Mouse (Mus musculus) adrenal gland, postnatal 10 days (tissue): ENCODE results near the gene Serpinh1. TPM values are rescaled to one million over a fixed set of nuclear protein-coding genes. Genes with fewer than 3 reads are reported as not detected.

Experiments used
- DNase-seq: peaks from one replicate; pipeline ENCODE4 v3.0.0; 2021; ENCODE audit warnings: mixed read lengths
- long read RNA-seq, 2 experiments: library from polyadenylated mRNA; stranded (forward); transcript quantifications; one replicate each; pipeline ENCODE4 v2.0.0; 2021
- total RNA-seq, 2 experiments: library from RNA; stranded (reverse); gene quantifications; 2 replicates each; pipeline ENCODE4 v1.2.3; 2021

Serpinh1 gene
- total RNA-seq = 100 to 1,000 TPM; 331 to 363 TPM
- long read RNA-seq, experiment 1, transcript Serpinh1-202 (5 exons, 2,274 nt) = minor isoform, 7 of 801 reads
- long read RNA-seq, experiment 1, transcript Serpinh1-201 (5 exons, 2,215 nt) = major isoform, 633 of 801 reads
- long read RNA-seq, experiment 1, transcript Serpinh1-203 (6 exons, 2,128 nt) = minor isoform, 16 of 801 reads
- long read RNA-seq, experiment 1, partial matches to known transcripts = 42 of 801 reads
- long read RNA-seq, experiment 1, other reads (novel, unspliced or antisense) = 101 of 801 reads
- long read RNA-seq, experiment 2, transcript Serpinh1-203 (6 exons, 2,128 nt) = minor isoform, 13 of 398 reads
- long read RNA-seq, experiment 2, transcript Serpinh1-201 (5 exons, 2,215 nt) = major isoform, 277 of 398 reads
- long read RNA-seq, experiment 2, transcript Serpinh1-202 (5 exons, 2,274 nt) = minor isoform, 5 of 398 reads
- long read RNA-seq, experiment 2, partial matches to known transcripts = 83 of 398 reads
- long read RNA-seq, experiment 2, other reads (novel, unspliced or antisense) = 19 of 398 reads

- peak; percentile 92 for DNase-seq
Measured at GRCm38 (mm10) chr7:99352526-99353400, at the start of gene Serpinh1. TSS of gene Serpinh1 (minus strand) at chr7:99353239.

GRCm38 (mm10) chr7:99402477-99402876 is 49.4 kb upstream of the Serpinh1 start:
- DNase-seq = no peak

- DNase-seq = no peak
Measured at GRCm38 (mm10) chr7:99401373-99401772, 48.3 kb upstream of the Serpinh1 start.

- DNase-seq = no peak
Measured at GRCm38 (mm10) chr7:99396994-99397659, 44.1 kb upstream of the Serpinh1 start.

- no peak for DNase-seq
Measured at GRCm38 (mm10) chr7:99395908-99396616, 43.0 kb upstream of the Serpinh1 start.

- DNase-seq = no peak
Measured at GRCm38 (mm10) chr7:99395385-99395784, 42.3 kb upstream of the Serpinh1 start.

- DNase-seq = no peak
Measured at GRCm38 (mm10) chr7:99393711-99394325, 40.8 kb upstream of the Serpinh1 start.

GRCm38 (mm10) chr7:99392696-99393095 is 39.7 kb upstream of the Serpinh1 start:
- DNase-seq = no peak

GRCm38 (mm10) chr7:99390559-99390958 is 37.5 kb upstream of the Serpinh1 start:
- DNase-seq = no peak

- no peak for DNase-seq
Measured at GRCm38 (mm10) chr7:99387356-99387755, 34.3 kb upstream of the Serpinh1 start.

- no peak for DNase-seq
Measured at GRCm38 (mm10) chr7:99386811-99387210, 33.8 kb upstream of the Serpinh1 start.

GRCm38 (mm10) chr7:99386030-99386429 is 33.0 kb upstream of the Serpinh1 start:
- DNase-seq = peak; percentile 67

GRCm38 (mm10) chr7:99384101-99384611 is 31.1 kb upstream of the Serpinh1 start:
- DNase-seq = peak; percentile 39

- peak; percentile 42 for DNase-seq
Measured at GRCm38 (mm10) chr7:99383246-99383645, 30.2 kb upstream of the Serpinh1 start.

GRCm38 (mm10) chr7:99382088-99383000 is 29.3 kb upstream of the Serpinh1 start:
- DNase-seq = no peak

GRCm38 (mm10) chr7:99381214-99382087 is 28.4 kb upstream of the Serpinh1 start, which contains the start of gene Gdpd5:
TSS of gene Gdpd5 (plus strand) at chr7:99381414.
- DNase-seq = peak; percentile 100

GRCm38 (mm10) chr7:99380491-99381213 is 27.6 kb upstream of the Serpinh1 start:
- DNase-seq = no peak

- no peak for DNase-seq
Measured at GRCm38 (mm10) chr7:99378870-99379269, 25.8 kb upstream of the Serpinh1 start.
